Mouse (Mus musculus) G1E (cell line): ENCODE results near the gene Cuedc1. TPM values are rescaled to one million over a fixed set of nuclear protein-coding genes. Genes with fewer than 3 reads are reported as not detected.

Experiments used
- ATAC-seq: 2 replicates; pipeline ENCODE4 v1.8.0; 2016; ENCODE audit warnings: mild to moderate bottlenecking; ENCODE audit not compliant: insufficient number of reproducible peaks, poor library complexity, low FRiP score, severe bottlenecking; ENCODE audit errors: extremely low read depth
- DNase-seq: peaks from one replicate; pipeline ENCODE4 v3.0.0; 2012; ENCODE audit warnings: low spot score
- H3K27me3 ChIP-seq: 2 replicates; pipeline ENCODE4 v1.6.1; 2012; ENCODE audit warnings: mild to moderate bottlenecking, low read length, inconsistent platforms; ENCODE audit not compliant: insufficient read depth
- H3K36me3 ChIP-seq: replicated peaks from 2 replicates; pipeline ENCODE3; 2012; ENCODE audit warnings: mild to moderate bottlenecking, inconsistent platforms
- H3K4me1 ChIP-seq: 2 replicates; pipeline ENCODE4 v1.6.1; 2012; ENCODE audit warnings: low read depth, low read length, inconsistent platforms, mixed read lengths; ENCODE audit not compliant: insufficient read depth
- H3K4me3 ChIP-seq: 2 replicates; pipeline ENCODE4 v1.5.1; 2012; ENCODE audit warnings: low read depth, mild to moderate bottlenecking, inconsistent platforms, low read length, moderate library complexity, mixed read lengths
- H3K9me3 ChIP-seq: replicated peaks from 2 replicates; pipeline ENCODE4 v1.6.1; 2012; ENCODE audit warnings: inconsistent platforms
- CTCF ChIP-seq: IDR thresholded peaks from 2 replicates; pipeline ENCODE4 v1.5.1; 2012; ENCODE audit warnings: low read depth, low read length, inconsistent platforms, mixed read lengths
- GATA1 ChIP-seq: IDR thresholded peaks from 2 replicates; pipeline ENCODE4 v1.6.1; 2012; ENCODE audit warnings: borderline replicate concordance, low read length, inconsistent platforms, mixed read lengths
- GATA2 ChIP-seq: IDR thresholded peaks from 2 replicates; pipeline ENCODE4 v1.6.1; 2012; ENCODE audit warnings: low read depth, low read length, inconsistent platforms, borderline replicate concordance
- POLR2AphosphoS5 ChIP-seq: IDR thresholded peaks from 2 replicates; pipeline ENCODE4 v1.6.1; 2012; ENCODE audit warnings: low read depth, low read length, inconsistent platforms; ENCODE audit not compliant: insufficient replicate concordance
- TAL1 ChIP-seq: conservative IDR thresholded peaks from 2 replicates; pipeline ENCODE4 v1.6.1; 2012; ENCODE audit warnings: low read depth, low read length, inconsistent platforms, mixed read lengths
- polyA plus RNA-seq: library from polyadenylated mRNA; stranded (reverse); fragments of >175 nt; gene quantifications from 2 replicates; pipeline ENCODE4 v1.2.3, GENCODE M21; 2012
- total RNA-seq, 2 experiments: library from RNA; stranded (forward) in 1 of 2; stranded (reverse) in 1 of 2; fragments of 200-1000 nt in 1 of 2; fragments of >200 nt in 1 of 2; fragmentation: Nextera tagmentation in 1 of 2; gene quantifications; 2 replicates each; pipeline ENCODE4 v1.2.3; 2014 to 2017

Gene Cuedc1
- total and polyA plus RNA-seq, 3 experiments = 18.9 to 36.4 (median 29.6) TPM

- DNase-seq = no peak
- H3K9me3 ChIP-seq = no peaks in the 10 kb centered on the region
- no peak overlapping the region for H3K4me3 ChIP-seq
- TF ChIP-seq POLR2AphosphoS5 (no peak), CTCF (no peak), GATA1 (no peak), GATA2 (no peak), TAL1 (no peak)
- peaks cover 36% of the 10 kb centered on the region for H3K27me3 ChIP-seq
- H3K4me1 ChIP-seq = no peaks in the 10 kb centered on the region
- ATAC-seq = no peak
- H3K36me3 ChIP-seq = no peaks in the 10 kb centered on the region
Measured at GRCm38 (mm10) chr11:88235221-88236203, 137.7 kb downstream of the Cuedc1 start.

DNA sequence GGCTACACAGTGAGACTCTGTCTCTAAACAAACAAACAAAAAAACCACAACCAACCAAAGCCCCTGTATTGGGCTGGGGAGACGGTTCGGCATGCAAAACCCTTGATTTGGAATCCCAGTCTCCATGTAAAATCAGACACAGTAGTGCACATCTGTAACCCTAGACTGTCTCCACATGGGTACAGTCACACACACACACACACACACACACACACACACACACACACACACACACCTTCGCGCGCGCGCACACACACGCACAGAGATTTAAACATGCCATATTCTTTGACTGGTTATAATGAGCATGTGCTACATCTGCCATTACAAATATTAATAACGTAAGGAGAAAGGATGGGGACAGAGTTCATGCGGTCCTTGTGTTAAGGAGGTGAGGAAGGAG lies 142.4 kb downstream of the Cuedc1 start:
- no peaks in the 10 kb centered on the region for H3K4me1 ChIP-seq
- H3K9me3 ChIP-seq = no peaks in the 10 kb centered on the region
- DNase-seq = no peak
- TF ChIP-seq CTCF (no peak), GATA1 (no peak), GATA2 (no peak), TAL1 (no peak), POLR2AphosphoS5 (no peak)
- peaks cover 19% of the 10 kb centered on the region for H3K27me3 ChIP-seq
- ATAC-seq = no peak
- no peak overlapping the region for H3K4me3 ChIP-seq
- no peaks in the 10 kb centered on the region for H3K36me3 ChIP-seq

DNA sequence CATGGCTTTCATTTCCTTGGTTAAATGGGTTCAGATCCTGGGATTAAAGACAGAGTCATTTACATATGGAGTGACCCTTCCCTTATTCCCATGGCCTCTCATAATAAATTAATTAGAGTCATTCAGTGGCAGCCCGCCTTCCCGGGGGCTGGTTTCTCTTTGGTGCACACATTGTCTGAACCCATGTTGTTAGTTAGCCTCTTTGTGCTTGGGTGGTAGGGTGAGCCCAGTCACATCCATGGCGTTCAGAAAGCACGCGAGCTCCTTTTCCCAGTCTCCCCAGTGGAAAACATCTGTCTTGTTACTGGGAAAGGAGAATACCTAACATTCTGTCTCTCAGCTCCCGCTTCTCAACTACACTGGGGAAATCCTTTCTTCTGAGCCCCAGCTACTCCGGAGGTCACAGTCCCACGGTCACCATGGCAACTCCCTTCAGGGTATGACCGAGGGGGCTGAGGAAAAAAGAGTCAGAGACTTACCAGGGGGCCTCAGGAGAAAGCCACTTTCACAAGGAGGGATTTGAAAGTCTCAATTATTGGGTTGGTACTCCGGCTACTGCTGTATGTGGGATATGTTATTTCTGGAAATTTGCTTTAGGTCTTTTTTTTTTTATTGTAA lies 143.0 kb downstream of the Cuedc1 start:
- Histone ChIP-seq H3K36me3 (no peaks in the 10 kb centered on the region), H3K9me3 (no peaks in the 10 kb centered on the region), H3K27me3 (peaks cover 16% of the 10 kb centered on the region), H3K4me3 (no peak overlapping the region), H3K4me1 (no peaks in the 10 kb centered on the region)
- DNase-seq = no peak
- no peak for TF ChIP-seq CTCF
- no peak for TF ChIP-seq POLR2AphosphoS5
- TF ChIP-seq GATA1 = no peak
- TF ChIP-seq GATA2 = no peak
- TF ChIP-seq TAL1 = no peak
- ATAC-seq = no peak

DNA sequence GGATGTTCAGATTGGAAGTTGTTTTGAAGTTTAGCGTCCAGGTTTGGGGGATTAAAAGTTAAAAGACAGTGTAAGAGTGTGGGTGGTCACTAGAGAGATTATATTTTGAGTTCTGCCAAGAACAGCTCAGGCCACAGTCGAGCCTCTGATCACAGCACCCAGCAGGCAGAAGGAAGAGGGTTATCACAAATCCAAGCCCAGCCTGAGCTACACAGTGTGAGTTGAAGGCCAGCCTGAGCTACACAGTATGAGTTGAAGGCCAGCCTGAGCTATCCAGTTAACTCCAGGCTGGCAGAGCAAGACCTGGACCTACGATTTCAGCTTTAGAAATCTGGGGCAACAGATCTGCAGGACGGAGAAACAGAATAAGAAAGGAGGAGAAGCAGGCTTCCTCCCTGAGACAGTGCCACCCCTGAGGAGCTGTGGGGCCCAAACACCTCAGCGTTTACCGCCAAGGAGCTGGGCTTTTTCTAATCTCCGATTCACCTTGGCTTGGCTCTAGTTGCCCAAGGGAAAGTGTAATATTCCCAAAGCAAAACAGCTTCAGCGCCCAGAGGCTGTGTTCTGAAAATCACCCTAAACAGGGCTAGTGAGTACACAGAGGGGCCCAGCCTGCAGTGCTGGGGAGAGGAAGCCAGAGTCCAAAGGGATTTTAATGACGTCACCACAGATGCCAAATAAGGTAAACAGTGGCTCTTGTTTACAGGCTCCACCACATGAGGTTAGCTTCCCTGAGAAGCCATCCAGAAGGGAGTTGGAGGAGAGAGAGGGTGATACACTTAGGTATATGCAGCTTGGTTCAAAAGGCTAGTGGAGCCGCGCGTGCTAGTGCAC lies 143.8 kb downstream of the Cuedc1 start:
- TF ChIP-seq GATA1 = no peak
- no peak for TF ChIP-seq POLR2AphosphoS5
- TF ChIP-seq CTCF = no peak
- TF ChIP-seq GATA2 = no peak
- TF ChIP-seq TAL1 = no peak
- no peak for DNase-seq

More for the DNA sequence above, 143.8 kb downstream of the Cuedc1 start:
- H3K4me1 ChIP-seq = no peaks in the 10 kb centered on the region
- no peak for ATAC-seq
- H3K36me3 ChIP-seq = no peaks in the 10 kb centered on the region
- no peak overlapping the region for H3K4me3 ChIP-seq
- H3K27me3 ChIP-seq = peaks cover 12% of the 10 kb centered on the region
- H3K9me3 ChIP-seq = no peaks in the 10 kb centered on the region

Other genes with a start within 250 kb of the Cuedc1 start
- gene Mks1, start 244.8 kb upstream of the Cuedc1 start, total RNA-seq (2014; fragmentation: Nextera tagmentation) = 2.7 and 3.2 TPM in 2 replicates
- 2.4 and 3.7 TPM in 2 replicates for gene Mks1, start 244.8 kb upstream of the Cuedc1 start, total RNA-seq (2017)
- 4.6 and 6.1 TPM in 2 replicates for gene Mks1, start 244.8 kb upstream of the Cuedc1 start, polyA plus RNA-seq
- gene Epx, start 222.5 kb upstream of the Cuedc1 start, total RNA-seq (2014; fragmentation: Nextera tagmentation) = not detected in 2 replicates
- 0.29 TPM in 1 of 2 replicates, not detected in the other for gene Epx, start 222.5 kb upstream of the Cuedc1 start, total RNA-seq (2017)
- not detected in 2 replicates for gene Epx, start 222.5 kb upstream of the Cuedc1 start, polyA plus RNA-seq
- not detected in 2 replicates for gene Olfr462, start 205.8 kb upstream of the Cuedc1 start, total RNA-seq (2014; fragmentation: Nextera tagmentation)
- gene Olfr462, start 205.8 kb upstream of the Cuedc1 start, total RNA-seq (2017) = 0.05 and 0.23 TPM in 2 replicates
- gene Olfr462, start 205.8 kb upstream of the Cuedc1 start, polyA plus RNA-seq = not detected in 2 replicates
- gene Olfr463, start 200.7 kb upstream of the Cuedc1 start, total RNA-seq (2014; fragmentation: Nextera tagmentation) = not detected in 2 replicates
- 0.06 TPM in 1 of 2 replicates, not detected in the other for gene Olfr463, start 200.7 kb upstream of the Cuedc1 start, total RNA-seq (2017)
- gene Olfr463, start 200.7 kb upstream of the Cuedc1 start, polyA plus RNA-seq = not detected in 2 replicates
- not detected in 2 replicates for gene Olfr464, start 177.1 kb upstream of the Cuedc1 start, total RNA-seq (2014; fragmentation: Nextera tagmentation)
- gene Olfr464, start 177.1 kb upstream of the Cuedc1 start, total RNA-seq (2017) = 0.29 TPM in 1 of 2 replicates, not detected in the other
- not detected in 2 replicates for gene Olfr464, start 177.1 kb upstream of the Cuedc1 start, polyA plus RNA-seq
- 10.4 and 12.3 TPM in 2 replicates for gene Dynll2, start 110.5 kb upstream of the Cuedc1 start, total RNA-seq (2014; fragmentation: Nextera tagmentation)
- 13.2 and 17.4 TPM in 2 replicates for gene Dynll2, start 110.5 kb upstream of the Cuedc1 start, total RNA-seq (2017)
- gene Dynll2, start 110.5 kb upstream of the Cuedc1 start, polyA plus RNA-seq = 45.5 and 48.2 TPM in 2 replicates
- gene Srsf1, start 50.7 kb upstream of the Cuedc1 start, total RNA-seq (2014; fragmentation: Nextera tagmentation) = 241 and 257 TPM in 2 replicates
- 397 and 406 TPM in 2 replicates for gene Srsf1, start 50.7 kb upstream of the Cuedc1 start, total RNA-seq (2017)
- gene Srsf1, start 50.7 kb upstream of the Cuedc1 start, polyA plus RNA-seq = 293 and 298 TPM in 2 replicates
- gene Vezf1, start 29.8 kb upstream of the Cuedc1 start, total RNA-seq (2014; fragmentation: Nextera tagmentation) = 78.3 and 90.9 TPM in 2 replicates
- 48.2 and 60.2 TPM in 2 replicates for gene Vezf1, start 29.8 kb upstream of the Cuedc1 start, total RNA-seq (2017)
- 15.8 and 16.8 TPM in 2 replicates for gene Vezf1, start 29.8 kb upstream of the Cuedc1 start, polyA plus RNA-seq
- gene Mrps23, start 106.3 kb downstream of the Cuedc1 start, total RNA-seq (2014; fragmentation: Nextera tagmentation) = 41.2 and 68.7 TPM in 2 replicates
- 89.7 and 106 TPM in 2 replicates for gene Mrps23, start 106.3 kb downstream of the Cuedc1 start, total RNA-seq (2017)
- gene Mrps23, start 106.3 kb downstream of the Cuedc1 start, polyA plus RNA-seq = 238 and 268 TPM in 2 replicates
- not detected in 2 replicates for gene Ccdc182, start 196.0 kb downstream of the Cuedc1 start, total RNA-seq (2014; fragmentation: Nextera tagmentation)
- gene Ccdc182, start 196.0 kb downstream of the Cuedc1 start, total RNA-seq (2017) = not detected in 2 replicates
- not detected in 2 replicates for gene Ccdc182, start 196.0 kb downstream of the Cuedc1 start, polyA plus RNA-seq